Mouse (Mus musculus): ENCODE results near the gene Kat6b.

- no peak for TF ChIP-seq POLR2A (IDR thresholded peaks at IDR 0.05; ENCODE audit: low read depth, low read length)
- no peak for TF ChIP-seq CTCF (conservative IDR thresholded peaks at IDR 0.05; ENCODE audit: insufficient read depth, insufficient read length, low read depth, low read length)
Measured at GRCm38 (mm10) chr14:21520496-21520895, 39.3 kb downstream of the Kat6b start.

Data from kidney, adult 2 months (tissue).